Mouse (Mus musculus) kidney, embryonic 16.5 days (tissue): ENCODE data around the gene Osm. TPM values are rescaled to one million over a fixed set of nuclear protein-coding genes. Genes with fewer than 3 reads are reported as not detected.
A peak's percentile ranks its signal among the peaks of the same experiment; 100 is the strongest.

Source experiments
- ATAC-seq: fragments of 200-750 bp; cut with Nextera tagmentation; 2 replicates; pipeline ENCODE4 v1.8.0; 2017; ENCODE audit warnings: moderate TSS enrichment; ENCODE audit not compliant: low FRiP score, low TSS enrichment
- H3K27ac ChIP-seq: fragments of 300-500 bp; sonication (generic); 2 replicates; pipeline ENCODE4 v1.5.1; 2014; ENCODE audit warnings: low read length
- H3K27me3 ChIP-seq: fragments of 300-500 bp; sonication (generic); 2 replicates; pipeline ENCODE4 v1.6.1; 2014; ENCODE audit warnings: low read length, control low read depth, mixed read lengths; ENCODE audit not compliant: insufficient read depth
- H3K36me3 ChIP-seq: fragments of 300-500 bp; sonication (generic); 2 replicates; pipeline ENCODE4 v1.6.1; 2014; ENCODE audit warnings: low read length, control low read depth, mixed read lengths; ENCODE audit not compliant: insufficient read depth
- H3K4me1 ChIP-seq: fragments of 300-500 bp; sonication (generic); 2 replicates; pipeline ENCODE4 v1.6.1; 2014; ENCODE audit warnings: low read length, control low read depth, mixed read lengths; ENCODE audit not compliant: insufficient read depth
- H3K4me2 ChIP-seq: fragments of 300-500 bp; sonication (generic); replicated peaks from 2 replicates; pipeline ENCODE4 v1.6.1; 2014; ENCODE audit warnings: low read depth, low read length
- H3K4me3 ChIP-seq: fragments of 300-500 bp; sonication (generic); 2 replicates; pipeline ENCODE4 v1.5.1; 2014; ENCODE audit warnings: mild to moderate bottlenecking, low read length
- H3K9ac ChIP-seq: fragments of 300-500 bp; sonication (generic); replicated peaks from 2 replicates; pipeline ENCODE4 v1.6.1; 2014; ENCODE audit warnings: low read length
- H3K9me3 ChIP-seq: fragments of 300-500 bp; sonication (generic); 2 replicates; pipeline ENCODE4 v1.6.1; 2016; ENCODE audit warnings: low read length, control low read depth
- WGBS: fragments of 180-500 bp; shearing (Covaris S2); extraction: QIAGEN DNeasy Blood & Tissue Kit; methylation state at CpG from one replicate; pipeline ENCODE4 v1.1.7; 2014; 5-methylcytosine and 5-hydroxymethylcytosine counted together
- polyA plus RNA-seq: library from polyadenylated mRNA; unstranded; fragments of >200 nt; fragmentation: Nextera tagmentation; extraction: Ambion mirVana; gene quantifications from 2 replicates; pipeline ENCODE4 v1.2.1, GENCODE M21; 2015

Osm gene
- polyA plus RNA-seq = not detected in 2 replicates

DNA sequence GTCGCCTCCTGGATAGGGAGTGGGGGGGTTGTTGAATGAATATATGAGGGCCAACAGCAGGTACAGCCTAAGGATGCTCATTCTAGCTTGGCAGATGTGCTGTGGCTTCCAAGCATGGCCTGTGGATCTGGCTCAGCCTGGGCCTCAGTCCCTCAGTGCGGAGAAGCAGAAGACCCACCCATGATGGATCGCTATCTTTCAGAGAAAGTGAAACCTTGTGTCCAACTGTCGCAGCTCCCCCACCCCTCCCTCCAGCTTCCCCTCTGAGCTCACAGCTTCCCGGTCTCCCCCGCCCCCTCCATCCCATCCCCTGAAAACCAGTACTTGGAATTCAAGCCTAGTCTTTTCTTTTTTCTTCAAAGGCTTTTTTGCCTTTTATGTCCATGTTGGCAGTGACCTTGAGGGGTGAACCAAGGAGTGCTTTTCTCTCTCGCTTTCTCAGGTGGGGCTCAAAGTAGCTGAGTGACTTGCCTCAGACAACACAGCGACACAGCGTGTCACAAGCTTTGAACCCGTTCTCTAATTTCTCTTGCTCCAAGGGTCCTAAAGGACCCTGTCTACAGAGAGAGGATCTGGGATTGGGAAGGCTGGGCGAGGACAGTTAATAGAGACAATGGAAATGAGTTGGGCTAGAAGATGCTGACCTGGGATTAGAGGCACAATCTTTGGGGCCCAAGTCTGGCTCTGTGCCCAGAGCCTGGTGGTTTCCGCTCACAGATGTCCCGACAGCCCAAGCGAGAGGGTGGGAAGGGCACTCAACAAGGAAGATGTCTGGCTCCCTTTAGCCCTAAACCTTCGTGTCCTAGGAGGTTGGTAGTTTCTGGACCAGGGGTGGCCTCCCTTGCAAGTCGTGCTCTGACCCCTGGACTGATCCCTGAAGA, at the start of gene Osm:
Osm (plus strand) TSS at position 756 of the 881 bp plus-strand sequence.
- Histone ChIP-seq H3K27me3 (no peaks in the 10 kb centered on the region), H3K36me3 (no peaks in the 10 kb centered on the region), H3K9me3 (no peaks in the 10 kb centered on the region), H3K4me3 (no peak within 1 kb of the TSS), H3K9ac (no peak within 1 kb of the TSS), H3K4me1 (no peaks in the 10 kb centered on the region), H3K27ac (no peak within 1 kb of the TSS), H3K4me2 (no peak within 1 kb of the TSS)
- ATAC-seq = no peak
- 66% methylated on average over 16 of the region's 16 CpGs for WGBS

- peak within 1 kb of the TSS; percentile 68 for H3K27ac ChIP-seq
- H3K36me3 ChIP-seq = peaks cover 7% of the 10 kb centered on the region; the same call in 1 of the 2 replicates
- peak within 1 kb of the TSS; percentile 87 for H3K4me3 ChIP-seq
- WGBS = 1% methylated on average over 71 of the region's 71 CpGs
- peak within 1 kb of the TSS; percentile 91 for H3K9ac ChIP-seq
- H3K4me1 ChIP-seq = peaks cover 36% of the 10 kb centered on the region
- no peaks in the 10 kb centered on the region for H3K27me3 ChIP-seq
- H3K9me3 ChIP-seq = no peaks in the 10 kb centered on the region
- ATAC-seq = peak; percentile 99
- H3K4me2 ChIP-seq = peak within 1 kb of the TSS; percentile 63
Observed at GRCm38 (mm10) chr11:4186486-4187317, 49.5 kb upstream of the Osm start, which contains the start of gene Tbc1d10a. Tbc1d10a (plus strand) TSS chr11:4186789.

- peaks cover 5% of the 10 kb centered on the region; the same call in 1 of the 2 replicates for H3K36me3 ChIP-seq
- no peak for ATAC-seq
- no peaks in the 10 kb centered on the region for H3K9me3 ChIP-seq
- H3K4me3 ChIP-seq = peak overlapping the region; percentile 87
- H3K27me3 ChIP-seq = no peaks in the 10 kb centered on the region
- peak overlapping the region; percentile 63 for H3K4me2 ChIP-seq
- H3K27ac ChIP-seq = no peak overlapping the region
- 9% methylated on average over 9 of the region's 9 CpGs for WGBS
- peak overlapping the region; percentile 91 for H3K9ac ChIP-seq
- H3K4me1 ChIP-seq = peaks cover 42% of the 10 kb centered on the region
Observed at GRCm38 (mm10) chr11:4187318-4187700, 48.9 kb upstream of the Osm start.

- WGBS = 70% methylated on average over 6 of the region's 6 CpGs
- Histone ChIP-seq H3K36me3 (no peaks in the 10 kb centered on the region), H3K4me3 (no peak overlapping the region), H3K27ac (peak overlapping the region; percentile 58), H3K4me2 (no peak overlapping the region), H3K27me3 (no peaks in the 10 kb centered on the region), H3K9me3 (no peaks in the 10 kb centered on the region), H3K4me1 (peaks cover 49% of the 10 kb centered on the region), H3K9ac (no peak overlapping the region)
- no peak for ATAC-seq
Observed at GRCm38 (mm10) chr11:4189182-4189581, 47.0 kb upstream of the Osm start.

GRCm38 (mm10) chr11:4190677-4191076, 45.5 kb upstream of the Osm start:
- ATAC-seq = no peak
- Histone ChIP-seq H3K4me3 (no peak overlapping the region), H3K27ac (peak overlapping the region; percentile 13; the same call in 1 of the 2 replicates), H3K9ac (no peak overlapping the region), H3K9me3 (no peaks in the 10 kb centered on the region), H3K36me3 (no peaks in the 10 kb centered on the region), H3K27me3 (no peaks in the 10 kb centered on the region), H3K4me1 (peaks cover 50% of the 10 kb centered on the region), H3K4me2 (no peak overlapping the region)
- 60% methylated on average over 3 of the region's 3 CpGs for WGBS

DNA sequence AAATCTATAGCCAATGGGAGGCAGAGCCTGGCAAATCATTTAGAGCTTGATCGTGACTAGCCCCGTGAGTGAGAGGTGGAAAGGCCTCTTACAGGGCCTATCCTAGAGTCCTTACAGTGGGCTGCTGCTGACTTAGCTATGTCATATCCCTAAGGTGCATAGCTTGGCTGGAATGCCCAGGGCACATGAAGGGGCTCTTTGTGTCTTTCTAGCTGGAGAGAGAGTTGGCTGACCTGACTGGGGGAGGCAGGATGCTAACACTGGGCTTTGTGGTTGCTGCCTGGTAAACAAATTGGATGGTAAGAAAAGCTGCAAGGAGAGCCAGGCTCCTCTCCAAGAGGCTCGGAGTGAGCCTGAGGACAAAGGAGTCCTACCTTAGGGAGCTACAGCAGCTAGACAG, 43.5 kb upstream of the Osm start:
- no peaks in the 10 kb centered on the region for H3K27me3 ChIP-seq
- H3K4me3 ChIP-seq = no peak overlapping the region
- H3K36me3 ChIP-seq = no peaks in the 10 kb centered on the region
- no peak overlapping the region for H3K9ac ChIP-seq
- H3K9me3 ChIP-seq = no peaks in the 10 kb centered on the region
- H3K27ac ChIP-seq = no peak overlapping the region; the same call in 1 of the 2 replicates
- ATAC-seq = no peak
- no peak overlapping the region for H3K4me2 ChIP-seq
- H3K4me1 ChIP-seq = peaks cover 66% of the 10 kb centered on the region
- 77% methylated on average over 3 of the region's 3 CpGs for WGBS

- no peak overlapping the region for H3K27ac ChIP-seq
- no peak overlapping the region for H3K4me3 ChIP-seq
- H3K36me3 ChIP-seq = no peaks in the 10 kb centered on the region
- H3K4me2 ChIP-seq = no peak overlapping the region
- no peaks in the 10 kb centered on the region for H3K9me3 ChIP-seq
- no peak overlapping the region for H3K9ac ChIP-seq
- no peaks in the 10 kb centered on the region for H3K27me3 ChIP-seq
- peaks cover 66% of the 10 kb centered on the region for H3K4me1 ChIP-seq
- ATAC-seq = no peak
Observed at GRCm38 (mm10) chr11:4193420-4193819, 42.8 kb upstream of the Osm start.

GRCm38 (mm10) chr11:4195597-4196031, 40.6 kb upstream of the Osm start:
- peaks cover 55% of the 10 kb centered on the region for H3K4me1 ChIP-seq
- no peaks in the 10 kb centered on the region for H3K27me3 ChIP-seq
- no peak for ATAC-seq
- no peak overlapping the region for H3K4me2 ChIP-seq
- no peak overlapping the region for H3K9ac ChIP-seq
- no peaks in the 10 kb centered on the region for H3K36me3 ChIP-seq
- H3K4me3 ChIP-seq = no peak overlapping the region
- H3K9me3 ChIP-seq = no peaks in the 10 kb centered on the region
- H3K27ac ChIP-seq = peak overlapping the region; percentile 93; the same call in 1 of the 2 replicates
- WGBS = 82% methylated on average over 3 of the region's 3 CpGs

- H3K4me2 ChIP-seq = no peak overlapping the region
- no peaks in the 10 kb centered on the region for H3K9me3 ChIP-seq
- 0 out of 2 replicates have a peak overlapping the region, but pooled peaks have one; percentile 7 for H3K9ac ChIP-seq
- no peak overlapping the region for H3K4me3 ChIP-seq
- H3K27me3 ChIP-seq = no peaks in the 10 kb centered on the region
- peak overlapping the region; percentile 93 for H3K27ac ChIP-seq
- peaks cover 47% of the 10 kb centered on the region for H3K4me1 ChIP-seq
- 32% methylated on average over 8 of the region's 8 CpGs for WGBS
- peak; percentile 73 for ATAC-seq
- no peaks in the 10 kb centered on the region for H3K36me3 ChIP-seq
Observed at GRCm38 (mm10) chr11:4196636-4197035, 39.6 kb upstream of the Osm start.
